Mouse (Mus musculus) ES-E14 (cell line): ENCODE measurements at regions not wholly inside any gene's neighbourhood (a gene's known extent, or its start where the extent isn't known, plus 50 kb on each side); places are given as distances from the start of the nearest gene placed in this dataset.

Source experiments
- DNase-seq: peaks from one replicate; pipeline ENCODE4 v3.0.0-alpha.2; 2013; ENCODE audit warnings: low read depth, low spot score
- H3K27ac ChIP-seq: 2 replicates; pipeline ENCODE4 v1.5.1; 2012; ENCODE audit warnings: low read depth, mild to moderate bottlenecking, low read length, moderate library complexity, mixed read lengths; ENCODE audit not compliant: poor library complexity, insufficient read depth, severe bottlenecking
- H3K36me3 ChIP-seq: 2 replicates; pipeline ENCODE4 v1.6.1; 2012; ENCODE audit warnings: mild to moderate bottlenecking, low read length, moderate library complexity, mixed read lengths; ENCODE audit not compliant: control insufficient read depth, poor library complexity, insufficient read depth, severe bottlenecking
- H3K4me1 ChIP-seq, 2 experiments: fragments of 150-350 bp in 1 of 2; sonication (generic) in 1 of 2; 2 replicates each; pipeline ENCODE4 v1.6.1; 2012; ENCODE audit warnings: low read length in 2 of 2, mild to moderate bottlenecking in 1 of 2, mixed read lengths in 1 of 2; ENCODE audit not compliant: control insufficient read depth in 2 of 2, insufficient read depth in 2 of 2, poor library complexity in 1 of 2
- H3K4me3 ChIP-seq, 2 experiments: fragments of 150-350 bp in 1 of 2; sonication (generic) in 1 of 2; 2 replicates each; pipeline ENCODE4 v1.5.1; 2012; ENCODE audit warnings: low read length in 2 of 2, low read depth in 1 of 2, mild to moderate bottlenecking in 1 of 2, mixed read lengths in 1 of 2; ENCODE audit not compliant: insufficient read depth in 1 of 2, poor library complexity in 1 of 2, severe bottlenecking in 1 of 2
- H3K9ac ChIP-seq: 2 replicates; pipeline ENCODE4 v1.6.1; 2012; ENCODE audit warnings: low read depth, mild to moderate bottlenecking, low read length, mixed read lengths; ENCODE audit not compliant: poor library complexity, insufficient read depth, severe bottlenecking
- H3K9me3 ChIP-seq: fragments of 150-350 bp; sonication (generic); 2 replicates; pipeline ENCODE4 v1.6.1; 2012; ENCODE audit warnings: low read depth, mild to moderate bottlenecking, low read length; ENCODE audit not compliant: control insufficient read depth, insufficient read depth
- CHD2 ChIP-seq: IDR thresholded peaks from 2 replicates; pipeline ENCODE4 v1.6.1; 2014; ENCODE audit warnings: mild to moderate bottlenecking, low read depth, low read length, inconsistent platforms
- HCFC1 ChIP-seq: IDR thresholded peaks from 2 replicates; pipeline ENCODE4 v1.6.1; 2012; ENCODE audit warnings: low read length, inconsistent platforms, borderline replicate concordance; ENCODE audit not compliant: insufficient read depth
- MAFK ChIP-seq: IDR thresholded peaks from 2 replicates; pipeline ENCODE4 v1.6.1; 2014; ENCODE audit warnings: mild to moderate bottlenecking, low read depth, low read length, inconsistent platforms; ENCODE audit not compliant: insufficient read depth
- ZC3H11A ChIP-seq: IDR thresholded peaks from 2 replicates; pipeline ENCODE4 v1.6.1; 2012; ENCODE audit warnings: low read depth, mild to moderate bottlenecking, inconsistent platforms, low read length, borderline replicate concordance
- ZNF384 ChIP-seq: IDR thresholded peaks from 2 replicates; pipeline ENCODE4 v1.6.1; 2012; ENCODE audit warnings: low read depth, low read length, inconsistent platforms
- in situ Hi-C, 2 experiments: fragments of 600-800 bp; cut with MboI; formaldehyde crosslinking; loops; one replicate each; pipeline ENCODE4 v1.15.1; 2025; ENCODE audit warnings: low sequenced_read_pairs in 2 of 2, inconsistent platforms in 1 of 2; ENCODE audit not compliant: unreplicated experiment in 2 of 2

GRCm38 (mm10) chr9:104474831-104475230 lies 72.3 kb upstream of the Cpne4 start:
- no peak overlapping the region for H3K4me3 ChIP-seq
- TF ChIP-seq ZNF384 = no peak
- no peak for TF ChIP-seq MAFK
- no peak for TF ChIP-seq CHD2
- no peak for TF ChIP-seq ZC3H11A
- TF ChIP-seq HCFC1 = no peak

GRCm38 (mm10) chr9:104467238-104467637 lies 79.8 kb upstream of the Cpne4 start:
- DNase-seq = no peak
- H3K4me3 ChIP-seq = no peak overlapping the region
- TF ChIP-seq HCFC1 = no peak

More at GRCm38 (mm10) chr9:104474831-104475230, 72.3 kb upstream of the Cpne4 start:
- Histone ChIP-seq H3K36me3 (no peaks in the 10 kb centered on the region), H3K9ac (no peak overlapping the region), H3K27ac (no peak overlapping the region), H3K9me3 (no peaks in the 10 kb centered on the region), H3K4me1 (no peaks in the 10 kb centered on the region)
- in situ Hi-C loops = no loop called here
- no peak for DNase-seq

GRCm38 (mm10) chr9:104463701-104464100 lies 83.4 kb upstream of the Cpne4 start:
- Histone ChIP-seq H3K4me3 (no peak overlapping the region), H3K9me3 (no peaks in the 10 kb centered on the region), H3K4me1 (no peaks in the 10 kb centered on the region), H3K9ac (no peak overlapping the region), H3K27ac (no peak overlapping the region), H3K36me3 (no peaks in the 10 kb centered on the region)
- DNase-seq = no peak
- no peak for TF ChIP-seq ZC3H11A
- TF ChIP-seq HCFC1 = no peak
- TF ChIP-seq MAFK = no peak
- TF ChIP-seq CHD2 = no peak
- no peak for TF ChIP-seq ZNF384
- in situ Hi-C loops = no loop called here

More at GRCm38 (mm10) chr9:104467238-104467637, 79.8 kb upstream of the Cpne4 start:
- Histone ChIP-seq H3K4me1 (no peaks in the 10 kb centered on the region), H3K27ac (no peak overlapping the region), H3K36me3 (no peaks in the 10 kb centered on the region), H3K9me3 (no peaks in the 10 kb centered on the region), H3K9ac (no peak overlapping the region)
- in situ Hi-C loops = no loop called here

GRCm38 (mm10) chr9:104460133-104460532 lies 87.0 kb upstream of the Cpne4 start:
- in situ Hi-C loops = no loop called here
- DNase-seq = no peak
- no peaks in the 10 kb centered on the region for H3K36me3 ChIP-seq
- H3K4me3 ChIP-seq = no peak overlapping the region
- H3K9me3 ChIP-seq = no peaks in the 10 kb centered on the region
- no peak overlapping the region for H3K27ac ChIP-seq
- no peaks in the 10 kb centered on the region for H3K4me1 ChIP-seq
- no peak overlapping the region for H3K9ac ChIP-seq
- no peak for TF ChIP-seq HCFC1
- no peak for TF ChIP-seq MAFK
- no peak for TF ChIP-seq CHD2
- no peak for TF ChIP-seq ZC3H11A
- no peak for TF ChIP-seq ZNF384

GRCm38 (mm10) chr9:104457635-104458034 lies 89.5 kb upstream of the Cpne4 start:
- Histone ChIP-seq H3K36me3 (no peaks in the 10 kb centered on the region), H3K4me1 (no peaks in the 10 kb centered on the region), H3K9me3 (no peaks in the 10 kb centered on the region), H3K27ac (no peak overlapping the region), H3K9ac (no peak overlapping the region), H3K4me3 (no peak overlapping the region)
- in situ Hi-C loops = no loop called here
- no peak for TF ChIP-seq MAFK
- no peak for TF ChIP-seq ZC3H11A
- TF ChIP-seq CHD2 = no peak
- TF ChIP-seq ZNF384 = no peak
- TF ChIP-seq HCFC1 = no peak
- DNase-seq = no peak
